Comparison of ENCODE assay signal across 8 mouse cellular contexts in genomic region chr4:80872847-80873644, GRCm38 (mm10). TPM values are rescaled to one million over a fixed set of nuclear protein-coding genes. Genes with fewer than 3 reads are reported as not detected.
A peak's percentile ranks its signal among the peaks of the same experiment; 100 is the strongest.
DNase-seq lines count a peak whose midpoint lies in the region; ATAC-seq lines count a peak whose summit lies in the region.

No protein-coding gene starts in this region.

- DNase-seq in left cerebral cortex, postnatal 14 days (ENCODE audit: low spot score in 2 of 2), result peak; percentile 12 to 30
- no peak for DNase-seq in left cerebral cortex, postnatal 4 days
- peak; percentile 4 for DNase-seq in c-Kit-positive CD71-negative TER-119-negative erythroid progenitor cells, embryonic 14.5 days (ENCODE audit: low read depth)
- peak; percentile 77 for DNase-seq in retina, embryonic 14.5 days (ENCODE audit: low spot score)
- no peak for DNase-seq in adrenal gland, postnatal 25 days
- DNase-seq in spleen, postnatal 14 days (ENCODE audit: low spot score in 2 of 2), result no peak
- DNase-seq in frontal cortex, postnatal 25 days (ENCODE audit: low spot score in 2 of 2), result no peak

- H3K4me1 ChIP-seq in kidney, embryonic 16.5 days (ENCODE audit: insufficient read depth, low read length), result peaks cover 16% of the 10 kb centered on the region; the same call in 1 of the 2 replicates

- H3K27ac ChIP-seq in kidney, embryonic 16.5 days (ENCODE audit: low read length), result peak overlapping the region; percentile 17; the same call in 1 of the 2 replicates

- intact Hi-C loops in left cerebral cortex, postnatal 14 days (cut with DNase I), result loop anchor here (5.0 kb wide), 1 partner anchor 239 kb away; no protein-coding TSS in a partner anchor
- intact Hi-C loops in left cerebral cortex, postnatal 4 days (cut with DNase I), result loop anchor here (5.0 to 10.0 kb wide), 2 partner anchors 239 to 302 kb away; no protein-coding TSS in a partner anchor

- no peak overlapping the region for H3K4me3 ChIP-seq in kidney, embryonic 16.5 days (ENCODE audit: low read length)

- no peaks in the 10 kb centered on the region for H3K27me3 ChIP-seq in kidney, embryonic 16.5 days (ENCODE audit: insufficient read depth, low read length)

- no peaks in the 10 kb centered on the region for H3K9me3 ChIP-seq in kidney, embryonic 16.5 days (ENCODE audit: low read length)

- H3K4me2 ChIP-seq in kidney, embryonic 16.5 days (replicated peaks; ENCODE audit: low read depth, low read length), result no peak overlapping the region

- H3K9ac ChIP-seq in kidney, embryonic 16.5 days (replicated peaks; ENCODE audit: low read length), result no peak overlapping the region

- peak; percentile 56 for ATAC-seq in kidney, embryonic 16.5 days (ENCODE audit: low FRiP score, low TSS enrichment)

- H3K36me3 ChIP-seq in kidney, embryonic 16.5 days (ENCODE audit: insufficient read depth, low read length), result no peaks in the 10 kb centered on the region

- 24% methylated on average over 6 of the region's 6 CpGs for WGBS in kidney, embryonic 16.5 days

RNA-seq across cellular contexts. Expression of gene Lurap1l, which starts 37.4 kb away (rescaled TPM):
- 1 to 10 TPM; 6.3 to 7.0 TPM for total RNA-seq in left cerebral cortex, postnatal 14 days (2021)
- 1 to 10 TPM; 2.4 to 3.2 TPM for total RNA-seq in left cerebral cortex, postnatal 4 days (2021)
- 13.1 and 15.5 TPM in 2 replicates for polyA plus RNA-seq in kidney, embryonic 16.5 days (2015; fragmentation: Nextera tagmentation; extraction: Ambion mirVana)
- total RNA-seq in adrenal gland, postnatal 25 days (2021), result 7.0 and 7.8 TPM in 2 replicates

RNA-seq across cellular contexts. Expression of gene Tyrp1, which starts 39.1 kb away (rescaled TPM):
- total RNA-seq in left cerebral cortex, postnatal 14 days (2021), result under 1 TPM; 0.32 to 0.33 TPM
- under 1 TPM in 1 of 2 experiments, not detected in 1; 0.16 TPM for total RNA-seq in left cerebral cortex, postnatal 4 days (2021)
- not detected in 2 replicates for polyA plus RNA-seq in kidney, embryonic 16.5 days (2015; fragmentation: Nextera tagmentation; extraction: Ambion mirVana)
- not detected in 2 replicates for total RNA-seq in adrenal gland, postnatal 25 days (2021)

Comparison
In these comparisons a context has a peak if more than half of its experiments do, and no peak if none do; other contexts are left out.
1. DNase-seq: peak in left cerebral cortex, postnatal 14 days (2 of 2), c-Kit-positive CD71-negative TER-119-negative erythroid progenitor cells, embryonic 14.5 days (single experiment) and retina, embryonic 14.5 days (single experiment); none in left cerebral cortex, postnatal 4 days (single experiment), adrenal gland, postnatal 25 days (single experiment), spleen, postnatal 14 days (0 of 2) and frontal cortex, postnatal 25 days (0 of 2).